Mouse (Mus musculus) ES-Bruce4 (cell line): ENCODE results near the gene Camk2n2. TPM values are rescaled to one million over a fixed set of nuclear protein-coding genes. Genes with fewer than 3 reads are reported as not detected.
A peak's percentile ranks its signal among the peaks of the same experiment; 100 is the strongest.

Source experiments
- H3K27ac ChIP-seq: 2 replicates; pipeline ENCODE4 v1.5.1; 2012; ENCODE audit warnings: low read length, inconsistent platforms; ENCODE audit not compliant: insufficient read depth
- H3K27me3 ChIP-seq: 2 replicates; pipeline ENCODE4 v1.6.1; 2012; ENCODE audit warnings: mild to moderate bottlenecking, low read length, inconsistent platforms; ENCODE audit not compliant: control insufficient read depth, poor library complexity, insufficient read depth, severe bottlenecking
- H3K36me3 ChIP-seq: 2 replicates; pipeline ENCODE4 v1.6.1; 2012; ENCODE audit warnings: inconsistent platforms, mild to moderate bottlenecking, low read length, moderate library complexity; ENCODE audit not compliant: control insufficient read depth, poor library complexity, insufficient read depth, severe bottlenecking
- H3K4me1 ChIP-seq: one replicate; pipeline ENCODE4 v1.8.1; 2011; ENCODE audit warnings: low read length; ENCODE audit not compliant: control insufficient read depth, insufficient read depth
- H3K4me3 ChIP-seq: 2 replicates; pipeline ENCODE4 v1.5.1; 2011; ENCODE audit warnings: low read depth, mild to moderate bottlenecking, low read length
- H3K9ac ChIP-seq: 2 replicates; pipeline ENCODE4 v1.6.1; 2012; ENCODE audit warnings: low read depth, mild to moderate bottlenecking, inconsistent platforms; ENCODE audit not compliant: poor library complexity, severe bottlenecking
- H3K9me3 ChIP-seq: replicated peaks from 2 replicates; pipeline ENCODE4 v1.6.1; 2012; ENCODE audit warnings: mild to moderate bottlenecking, low read length, inconsistent platforms; ENCODE audit not compliant: control insufficient read depth, poor library complexity, insufficient read depth, severe bottlenecking
- CTCF ChIP-seq: IDR thresholded peaks from one replicate; pipeline ENCODE4 v1.8.1; 2011; ENCODE audit warnings: low read depth, low read length
- EP300 ChIP-seq: IDR thresholded peaks from 2 replicates; pipeline ENCODE4 v1.6.1; 2011; ENCODE audit warnings: low read depth, low read length; ENCODE audit not compliant: insufficient read depth
- POLR2A ChIP-seq: IDR thresholded peaks from one replicate; pipeline ENCODE4 v1.8.1; 2011; ENCODE audit warnings: low read length; ENCODE audit not compliant: insufficient read depth
- polyA plus RNA-seq: library from polyadenylated mRNA; stranded (reverse); fragments of >200 nt; gene quantifications from 2 replicates; pipeline ENCODE4 v1.2.4, GENCODE M21; 2011; ENCODE audit warnings: low read depth; ENCODE audit not compliant: missing spikeins, insufficient read depth, insufficient read length

Camk2n2 gene
- polyA plus RNA-seq, 1 experiment = 1.7 TPM

DNA sequence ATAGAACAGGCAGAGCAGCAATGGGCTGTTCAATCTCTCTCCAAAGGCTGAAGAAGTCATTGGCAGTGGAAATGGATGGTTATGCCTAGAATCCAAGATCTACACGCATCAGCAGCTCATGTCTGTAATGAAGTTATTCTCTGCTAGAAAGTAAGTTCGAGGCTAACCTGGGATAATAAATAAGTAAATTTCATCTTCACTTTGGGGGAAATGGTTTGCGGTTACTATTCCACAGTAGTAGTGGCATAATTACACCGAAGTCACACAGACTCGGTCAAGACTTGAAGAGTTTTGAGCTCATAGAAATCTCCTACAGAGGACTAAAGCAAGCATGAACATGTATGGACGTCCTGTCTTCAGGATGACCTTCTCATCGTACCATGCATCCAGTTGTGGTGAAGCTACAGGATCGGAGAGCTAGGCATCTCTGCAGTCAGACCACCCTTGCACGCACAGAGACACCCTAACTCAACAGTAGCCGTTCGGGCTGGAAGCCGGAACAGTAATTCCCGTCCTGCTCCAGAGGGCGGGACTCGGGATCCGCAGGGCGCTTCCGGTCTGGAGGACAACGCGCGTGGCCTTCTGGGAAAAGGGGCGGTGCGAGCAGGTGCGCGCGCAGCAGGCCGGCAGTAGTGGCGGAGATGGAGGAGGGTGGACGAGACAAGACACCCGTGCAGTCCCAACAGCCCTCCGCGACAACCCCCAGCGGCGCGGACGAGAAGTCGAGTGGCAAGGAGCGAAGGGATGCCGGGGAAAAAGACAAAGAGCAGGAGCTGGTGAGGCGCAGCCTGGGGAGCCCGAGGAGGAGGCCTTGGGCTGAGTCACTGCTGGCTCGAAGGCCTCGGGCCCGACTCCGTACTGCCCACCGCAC lies 30.2 kb upstream of the Camk2n2 start, which contains the start of gene Psmd2:
Gene Psmd2, plus strand, starts transcription at position 577 of the 871 bp plus-strand sequence.
- TF ChIP-seq CTCF (no peak), EP300 (0 out of 2 replicates have a peak, but pooled peaks have one; percentile 28), POLR2A (peak; percentile 95)
- no peaks in the 10 kb centered on the region for H3K4me1 ChIP-seq

DNA sequence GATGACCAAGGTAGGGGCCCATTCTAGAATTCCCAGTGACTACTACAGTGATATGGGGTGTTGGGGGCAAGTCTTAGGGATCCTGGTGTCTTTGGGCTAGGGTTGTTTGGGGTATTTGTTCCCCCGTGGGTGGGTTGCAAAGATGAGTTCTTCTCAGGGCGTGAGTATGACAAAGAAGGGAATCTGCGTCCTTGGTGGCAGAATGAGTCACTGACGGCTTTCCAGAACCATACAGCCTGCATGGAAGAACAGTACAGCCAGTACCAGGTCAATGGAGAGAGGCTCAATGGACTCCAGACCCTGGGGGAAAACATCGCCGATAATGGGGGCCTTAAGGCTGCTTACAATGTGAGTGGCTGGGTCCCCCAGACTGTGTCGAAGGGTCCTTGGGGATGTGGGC lies 22.8 kb upstream of the Camk2n2 start:
- no peak overlapping the region for H3K4me3 ChIP-seq
- H3K27ac ChIP-seq = no peak overlapping the region
- H3K9ac ChIP-seq = no peak overlapping the region
- H3K4me1 ChIP-seq = no peaks in the 10 kb centered on the region
- H3K36me3 ChIP-seq = no peaks in the 10 kb centered on the region
- H3K9me3 ChIP-seq = no peaks in the 10 kb centered on the region
- no peaks in the 10 kb centered on the region for H3K27me3 ChIP-seq
- TF ChIP-seq CTCF = no peak
- no peak for TF ChIP-seq EP300
- no peak for TF ChIP-seq POLR2A

More for the DNA sequence above, 30.2 kb upstream of the Camk2n2 start, which contains the start of gene Psmd2:
- H3K27ac ChIP-seq = peak within 1 kb of the TSS; percentile 60
- H3K9me3 ChIP-seq = no peaks in the 10 kb centered on the region
- H3K27me3 ChIP-seq = no peaks in the 10 kb centered on the region
- peaks cover 26% of the 10 kb centered on the region for H3K36me3 ChIP-seq
- peak within 1 kb of the TSS; percentile 67 for H3K9ac ChIP-seq
- H3K4me3 ChIP-seq = peak within 1 kb of the TSS; percentile 92

DNA sequence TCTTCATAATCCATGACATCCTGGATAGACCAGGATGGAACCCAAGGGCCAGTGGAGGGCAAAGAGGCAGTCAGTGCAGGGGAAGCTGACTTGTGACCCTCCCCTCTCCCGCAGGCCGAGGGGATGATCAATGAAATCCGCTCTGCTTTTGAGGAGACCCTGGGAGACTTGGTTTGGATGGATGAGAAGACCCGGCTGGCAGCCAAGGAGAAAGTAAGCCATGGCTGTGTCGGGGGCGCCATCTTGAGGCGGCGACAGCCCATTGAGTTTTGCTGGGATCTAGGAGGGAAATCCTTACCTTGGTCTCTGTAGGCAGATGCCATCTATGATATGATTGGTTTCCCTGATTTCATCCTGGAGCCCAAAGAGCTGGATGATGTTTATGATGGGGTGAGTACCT lies 21.1 kb upstream of the Camk2n2 start:
- Histone ChIP-seq H3K27ac (no peak overlapping the region), H3K9me3 (no peaks in the 10 kb centered on the region), H3K4me3 (no peak overlapping the region), H3K9ac (no peak overlapping the region), H3K4me1 (no peaks in the 10 kb centered on the region), H3K36me3 (no peaks in the 10 kb centered on the region), H3K27me3 (no peaks in the 10 kb centered on the region)
- no peak for TF ChIP-seq EP300
- peak; percentile 90 for TF ChIP-seq CTCF
- TF ChIP-seq POLR2A = no peak

DNA sequence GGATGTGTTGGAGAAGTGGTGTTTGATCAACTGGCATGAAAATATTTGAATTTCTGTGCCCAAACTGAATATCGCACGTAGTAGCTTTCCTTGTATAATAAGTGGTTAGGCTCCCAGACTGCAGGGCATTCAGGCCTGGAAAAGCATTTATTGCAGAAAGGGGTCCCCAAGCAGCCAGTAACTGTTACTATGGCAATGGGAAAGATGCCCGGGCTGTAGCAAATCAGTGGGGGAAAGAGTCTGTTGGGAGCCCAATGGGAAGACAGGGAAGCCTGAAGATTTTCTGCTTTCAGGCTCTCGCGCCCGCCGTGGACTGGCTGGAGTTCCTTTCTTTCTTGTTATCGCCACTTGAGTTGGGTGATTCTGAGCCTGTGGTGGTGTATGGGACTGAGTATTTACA lies 17.3 kb upstream of the Camk2n2 start:
- no peak for TF ChIP-seq CTCF
- TF ChIP-seq POLR2A = no peak
- TF ChIP-seq EP300 = no peak

DNA sequence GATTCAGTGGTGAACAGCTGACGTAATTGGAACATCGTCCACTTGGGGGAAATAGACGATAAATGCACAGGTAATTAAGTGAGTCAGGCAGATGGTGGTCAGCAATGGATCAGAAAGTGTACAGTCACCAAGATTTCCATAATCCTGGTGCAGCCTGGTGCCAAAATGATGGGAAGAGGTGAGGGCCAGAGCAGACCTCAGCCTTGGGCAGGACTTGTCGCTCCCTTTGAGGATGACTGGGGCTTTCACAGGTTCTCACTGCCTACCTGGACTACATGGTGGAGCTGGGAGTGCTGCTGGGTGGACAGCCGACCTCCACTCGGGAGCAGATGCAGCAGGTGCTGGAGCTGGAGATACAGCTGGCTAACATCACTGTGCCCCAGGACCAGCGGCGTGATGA lies 16.3 kb upstream of the Camk2n2 start:
- no peak overlapping the region for H3K27ac ChIP-seq
- H3K36me3 ChIP-seq = no peaks in the 10 kb centered on the region
- H3K9me3 ChIP-seq = no peaks in the 10 kb centered on the region
- no peaks in the 10 kb centered on the region for H3K27me3 ChIP-seq
- H3K9ac ChIP-seq = no peak overlapping the region
- H3K4me1 ChIP-seq = no peaks in the 10 kb centered on the region
- H3K4me3 ChIP-seq = no peak overlapping the region
- TF ChIP-seq CTCF (no peak), EP300 (no peak), POLR2A (no peak)

More for the DNA sequence above, 17.3 kb upstream of the Camk2n2 start:
- Histone ChIP-seq H3K9me3 (no peaks in the 10 kb centered on the region), H3K27me3 (no peaks in the 10 kb centered on the region), H3K9ac (no peak overlapping the region), H3K4me1 (no peaks in the 10 kb centered on the region), H3K27ac (no peak overlapping the region), H3K4me3 (no peak overlapping the region), H3K36me3 (no peaks in the 10 kb centered on the region)
